Mouse (Mus musculus) inflammation-experienced regulatory T-cells (primary cell): Measurements from ENCODE around the gene Htr1f. TPM values are rescaled to one million over a fixed set of nuclear protein-coding genes. Genes with fewer than 3 reads are reported as not detected.

ENCODE experiments used
- polyA plus RNA-seq, 2 experiments: library from polyadenylated mRNA; unstranded; fragments of 100-300 nt; shearing (Covaris generic); gene quantifications; one replicate each; pipeline ENCODE4 v1.2.1; 2017

Htr1f gene
- polyA plus RNA-seq, result not detected

GRCm38 (mm10) chr16:65105184-65105931 is at the start of gene Htr1f:
Gene Htr1f (minus strand): TSS chr16:65105854.

